Comparison of ENCODE assay signal across 8 mouse cellular contexts in the genomic region with DNA sequence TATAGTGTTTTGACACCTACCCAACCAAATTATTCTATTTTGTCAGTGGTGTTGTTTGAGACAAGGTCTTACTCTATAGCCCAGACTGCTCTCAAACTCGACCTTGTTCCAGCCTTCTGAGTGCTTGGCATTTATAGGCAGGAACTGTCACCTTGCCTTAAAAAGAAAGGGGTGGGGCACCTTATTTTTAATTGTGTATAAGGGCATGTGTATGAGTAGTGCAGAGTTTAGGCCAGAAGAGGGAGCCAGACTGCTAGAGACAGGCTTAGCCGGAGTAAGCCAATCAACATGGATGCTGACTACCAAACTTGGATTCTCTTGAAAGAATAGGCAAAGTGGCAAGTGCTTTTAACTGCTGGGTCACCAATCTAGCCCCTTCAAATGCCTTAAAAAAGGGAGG. TPM values are rescaled to one million over a fixed set of nuclear protein-coding genes. Genes with fewer than 3 reads are reported as not detected.
A peak's percentile ranks its signal among the peaks of the same experiment; 100 is the strongest.
DNase-seq lines count a peak whose midpoint lies in the region; ATAC-seq and TF ChIP-seq lines count a peak whose summit lies in the region.

No protein-coding gene starts in this region.

- H3K27me3 ChIP-seq in midbrain, embryonic 11.5 days (ENCODE audit: control insufficient read depth, insufficient read depth, low read length): no peaks in the 10 kb centered on the region
- no peaks in the 10 kb centered on the region for H3K27me3 ChIP-seq in midbrain, embryonic 16.5 days (ENCODE audit: control insufficient read depth, insufficient read depth, low read depth, low read length)
- no peaks in the 10 kb centered on the region for H3K27me3 ChIP-seq in lung, postnatal 0 days (replicated peaks; ENCODE audit: insufficient read depth, low read length)

- no peak overlapping the region for H3K9ac ChIP-seq in midbrain, embryonic 11.5 days (ENCODE audit: low read length)
- H3K9ac ChIP-seq in midbrain, embryonic 16.5 days (ENCODE audit: low read depth, low read length): no peak overlapping the region
- H3K9ac ChIP-seq in lung, postnatal 0 days (replicated peaks; ENCODE audit: low read depth): no peak overlapping the region

- no peak overlapping the region for H3K4me3 ChIP-seq in midbrain, embryonic 11.5 days (ENCODE audit: low read depth, low read length)
- H3K4me3 ChIP-seq in midbrain, embryonic 16.5 days (ENCODE audit: low read depth, low read length): no peak overlapping the region
- no peak overlapping the region for H3K4me3 ChIP-seq in lung, postnatal 0 days (ENCODE audit: low read depth, low read length)

- 40% methylated on average over 2 of the region's 2 CpGs for WGBS in midbrain, embryonic 11.5 days
- WGBS in midbrain, embryonic 16.5 days: 31% methylated on average over 2 of the region's 2 CpGs
- 25% methylated on average over 2 of the region's 2 CpGs for WGBS in lung, postnatal 0 days

- H3K4me2 ChIP-seq in midbrain, embryonic 11.5 days: no peak overlapping the region
- no peak overlapping the region for H3K4me2 ChIP-seq in midbrain, embryonic 16.5 days (ENCODE audit: low read length)
- no peak overlapping the region for H3K4me2 ChIP-seq in lung, postnatal 0 days (replicated peaks; ENCODE audit: low read depth, low read length)

- no peak overlapping the region for H3K27ac ChIP-seq in midbrain, embryonic 11.5 days (ENCODE audit: low read depth, low read length)
- no peak overlapping the region for H3K27ac ChIP-seq in midbrain, embryonic 16.5 days (ENCODE audit: low read length)
- H3K27ac ChIP-seq in lung, postnatal 0 days (ENCODE audit: low read length): no peak overlapping the region

- intact Hi-C loops in heart, postnatal 14 days (cut with DNase I): loop anchor here (2.0 to 5.0 kb wide), 2 partner anchors 79 to 104 kb away; no protein-coding TSS in a partner anchor

- no peak for TF ChIP-seq EP300 in lung, postnatal 0 days (IDR thresholded peaks at IDR 0.05)

- peaks cover 6% of the 10 kb centered on the region for H3K4me1 ChIP-seq in midbrain, embryonic 11.5 days (ENCODE audit: control insufficient read depth, insufficient read depth, low read length)
- H3K4me1 ChIP-seq in midbrain, embryonic 16.5 days (ENCODE audit: control insufficient read depth, insufficient read depth, low read length): peaks cover 10% of the 10 kb centered on the region
- 0 out of 2 replicates have a peak, but pooled peaks cover 5% of the 10 kb centered on the region for H3K4me1 ChIP-seq in lung, postnatal 0 days (ENCODE audit: insufficient read depth, low read depth, low read length)

- peaks cover 12% of the 10 kb centered on the region for H3K36me3 ChIP-seq in midbrain, embryonic 11.5 days (ENCODE audit: control insufficient read depth, insufficient read depth, low read length)
- peaks cover 20% of the 10 kb centered on the region for H3K36me3 ChIP-seq in midbrain, embryonic 16.5 days (ENCODE audit: control insufficient read depth, insufficient read depth, low read length)
- H3K36me3 ChIP-seq in lung, postnatal 0 days (ENCODE audit: insufficient read depth, low read length): peaks cover 21% of the 10 kb centered on the region; the same call in 1 of the 2 replicates

- no peaks in the 10 kb centered on the region for H3K9me3 ChIP-seq in midbrain, embryonic 11.5 days (ENCODE audit: control insufficient read depth, low read length)
- H3K9me3 ChIP-seq in midbrain, embryonic 16.5 days (replicated peaks; ENCODE audit: control insufficient read depth, low read length, poor library complexity, severe bottlenecking): no peaks in the 10 kb centered on the region
- no peaks in the 10 kb centered on the region for H3K9me3 ChIP-seq in lung, postnatal 0 days (ENCODE audit: low read length)

- peak; percentile 85 for TF ChIP-seq CTCF in lung, postnatal 0 days (IDR thresholded peaks at IDR 0.05)

- DNase-seq in adrenal gland, adult 2 months: peak; percentile 68
- no peak for DNase-seq in adrenal gland, adult 8-10 months
- DNase-seq in midbrain, embryonic 11.5 days (ENCODE audit: low spot score, missing footprints): peak; percentile 85
- peak; percentile 59 for DNase-seq in cerebellum, adult 9-11 months
- DNase-seq in heart, postnatal 14 days: peak; percentile 52 to 74
- peak; percentile 85 for DNase-seq in lung, postnatal 0 days (ENCODE audit: low spot score)
- DNase-seq in telencephalon, adult 2 months (ENCODE audit: low read depth, low spot score): peak; percentile 26

- ATAC-seq in midbrain, embryonic 11.5 days (ENCODE audit: low FRiP score): no peak
- no peak for ATAC-seq in midbrain, embryonic 16.5 days
- no peak for ATAC-seq in lung, postnatal 0 days

RNA-seq across cellular contexts. Expression of gene Grk2, which starts 32.1 kb away (rescaled TPM):
- total RNA-seq in adrenal gland, adult 2 months (2021): 10 to 100 TPM; 49.1 to 49.7 TPM
- 60.4 and 62.6 TPM in 2 replicates for polyA plus RNA-seq in adrenal gland, adult 2 months (2012; rRNA removed)
- 10 to 100 TPM; 42.3 to 71.6 (median 53.0) TPM for total RNA-seq in adrenal gland, adult 8-10 months (2022)
- 13.2 and 16.5 TPM in 2 replicates for polyA plus RNA-seq in midbrain, embryonic 11.5 days (2014; fragmentation: Nextera tagmentation; extraction: Ambion mirVana)
- 24.8 and 26.8 TPM in 2 replicates for polyA plus RNA-seq in midbrain, embryonic 16.5 days (2015; fragmentation: Nextera tagmentation; extraction: Ambion mirVana)
- total RNA-seq in heart, postnatal 14 days (2021): 10 to 100 TPM; 54.1 to 59.4 TPM
- polyA plus RNA-seq in lung, postnatal 0 days (2015; fragmentation: Nextera tagmentation; extraction: Ambion mirVana): 13.9 and 14.0 TPM in 2 replicates

RNA-seq across cellular contexts. Expression of gene Ankrd13d, which starts 55.2 kb away (rescaled TPM):
- 1 to 10 TPM; 2.5 to 5.7 TPM for total RNA-seq in adrenal gland, adult 2 months (2021)
- polyA plus RNA-seq in adrenal gland, adult 2 months (2012; rRNA removed): 5.4 and 8.3 TPM in 2 replicates
- total RNA-seq in adrenal gland, adult 8-10 months (2022): 10 to 100 TPM in 1 of 4 experiments, 1 to 10 TPM in 3; 4.3 to 10.6 (median 6.8) TPM
- 8.5 and 8.8 TPM in 2 replicates for polyA plus RNA-seq in midbrain, embryonic 11.5 days (2014; fragmentation: Nextera tagmentation; extraction: Ambion mirVana)
- 55.6 and 65.7 TPM in 2 replicates for polyA plus RNA-seq in midbrain, embryonic 16.5 days (2015; fragmentation: Nextera tagmentation; extraction: Ambion mirVana)
- 1 to 10 TPM; 1.0 to 1.4 TPM for total RNA-seq in heart, postnatal 14 days (2021)
- polyA plus RNA-seq in lung, postnatal 0 days (2015; fragmentation: Nextera tagmentation; extraction: Ambion mirVana): 2.0 and 2.6 TPM in 2 replicates

RNA-seq across cellular contexts. Expression of gene Kdm2a, which starts 59.9 kb away (rescaled TPM):
- 100 to 1,000 TPM in 1 of 2 experiments, 10 to 100 TPM in 1; 81.7 to 155 TPM for total RNA-seq in adrenal gland, adult 2 months (2021)
- polyA plus RNA-seq in adrenal gland, adult 2 months (2012; rRNA removed): 66.3 and 78.0 TPM in 2 replicates
- total RNA-seq in adrenal gland, adult 8-10 months (2022): 100 to 1,000 TPM in 3 of 4 experiments, 10 to 100 TPM in 1; 88.6 to 150 (median 124) TPM
- polyA plus RNA-seq in midbrain, embryonic 11.5 days (2014; fragmentation: Nextera tagmentation; extraction: Ambion mirVana): 34.9 and 42.0 TPM in 2 replicates
- 32.1 and 33.8 TPM in 2 replicates for polyA plus RNA-seq in midbrain, embryonic 16.5 days (2015; fragmentation: Nextera tagmentation; extraction: Ambion mirVana)
- 10 to 100 TPM; 47.6 to 49.5 TPM for total RNA-seq in heart, postnatal 14 days (2021)
- polyA plus RNA-seq in lung, postnatal 0 days (2015; fragmentation: Nextera tagmentation; extraction: Ambion mirVana): 16.5 and 18.5 TPM in 2 replicates
